Mouse (Mus musculus): ENCODE data around the gene Ly6g6d. TPM values are rescaled to one million over a fixed set of nuclear protein-coding genes. Genes with fewer than 3 reads are reported as not detected.

Ly6g6d gene
- polyA plus RNA-seq, 1 experiment from 2014 or later = not detected

Other genes with a start within 250 kb of the Ly6g6d start
- 3.5 TPM for gene Stk19, start 241.1 kb downstream of the Ly6g6d start, polyA plus RNA-seq (2014; fragmentation: Illumina TruSeq; extraction: RNeasy Lipid Tissue Mini Kit (QIAGEN cat#74804); ENCODE audit: low read depth, low replicate concordance)
- 3.6 TPM for gene Dxo, start 241.0 kb downstream of the Ly6g6d start, polyA plus RNA-seq (2014; fragmentation: Illumina TruSeq; extraction: RNeasy Lipid Tissue Mini Kit (QIAGEN cat#74804); ENCODE audit: low read depth, low replicate concordance)
- 3.2 TPM for gene Skiv2l, start 227.9 kb downstream of the Ly6g6d start, polyA plus RNA-seq (2014; fragmentation: Illumina TruSeq; extraction: RNeasy Lipid Tissue Mini Kit (QIAGEN cat#74804); ENCODE audit: low read depth, low replicate concordance)
- 1.5 TPM for gene Nelfe, start 227.7 kb downstream of the Ly6g6d start, polyA plus RNA-seq (2014; fragmentation: Illumina TruSeq; extraction: RNeasy Lipid Tissue Mini Kit (QIAGEN cat#74804); ENCODE audit: low read depth, low replicate concordance)
- 281 TPM for gene Cfb, start 215.5 kb downstream of the Ly6g6d start, polyA plus RNA-seq (2014; fragmentation: Illumina TruSeq; extraction: RNeasy Lipid Tissue Mini Kit (QIAGEN cat#74804); ENCODE audit: low read depth, low replicate concordance)
- gene Zbtb12, start 198.6 kb downstream of the Ly6g6d start, polyA plus RNA-seq (2014; fragmentation: Illumina TruSeq; extraction: RNeasy Lipid Tissue Mini Kit (QIAGEN cat#74804); ENCODE audit: low read depth, low replicate concordance) = 0.69 TPM
- 33.6 TPM for gene Gm20547, start 196.0 kb downstream of the Ly6g6d start, polyA plus RNA-seq (2014; fragmentation: Illumina TruSeq; extraction: RNeasy Lipid Tissue Mini Kit (QIAGEN cat#74804); ENCODE audit: low read depth, low replicate concordance)
- gene C2, start 179.8 kb downstream of the Ly6g6d start, polyA plus RNA-seq (2014; fragmentation: Illumina TruSeq; extraction: RNeasy Lipid Tissue Mini Kit (QIAGEN cat#74804); ENCODE audit: low read depth, low replicate concordance) = 24.6 TPM
- gene Ehmt2, start 179.6 kb downstream of the Ly6g6d start, polyA plus RNA-seq (2014; fragmentation: Illumina TruSeq; extraction: RNeasy Lipid Tissue Mini Kit (QIAGEN cat#74804); ENCODE audit: low read depth, low replicate concordance) = 7.4 TPM
- not detected for gene Slc44a4, start 163.6 kb downstream of the Ly6g6d start, polyA plus RNA-seq (2014; fragmentation: Illumina TruSeq; extraction: RNeasy Lipid Tissue Mini Kit (QIAGEN cat#74804); ENCODE audit: low read depth, low replicate concordance)
- 3.7 TPM for gene Neu1, start 146.8 kb downstream of the Ly6g6d start, polyA plus RNA-seq (2014; fragmentation: Illumina TruSeq; extraction: RNeasy Lipid Tissue Mini Kit (QIAGEN cat#74804); ENCODE audit: low read depth, low replicate concordance)
- gene Hspa1b, start 118.8 kb downstream of the Ly6g6d start, polyA plus RNA-seq (2014; fragmentation: Illumina TruSeq; extraction: RNeasy Lipid Tissue Mini Kit (QIAGEN cat#74804); ENCODE audit: low read depth, low replicate concordance) = 1.3 TPM
- not detected for gene Gm20481, start 108.2 kb downstream of the Ly6g6d start, polyA plus RNA-seq (2014; fragmentation: Illumina TruSeq; extraction: RNeasy Lipid Tissue Mini Kit (QIAGEN cat#74804); ENCODE audit: low read depth, low replicate concordance)
- gene Hspa1a, start 105.9 kb downstream of the Ly6g6d start, polyA plus RNA-seq (2014; fragmentation: Illumina TruSeq; extraction: RNeasy Lipid Tissue Mini Kit (QIAGEN cat#74804); ENCODE audit: low read depth, low replicate concordance) = not detected
- gene Hspa1l, start 105.4 kb downstream of the Ly6g6d start, polyA plus RNA-seq (2014; fragmentation: Illumina TruSeq; extraction: RNeasy Lipid Tissue Mini Kit (QIAGEN cat#74804); ENCODE audit: low read depth, low replicate concordance) = not detected
- gene Lsm2, start 96.2 kb downstream of the Ly6g6d start, polyA plus RNA-seq (2014; fragmentation: Illumina TruSeq; extraction: RNeasy Lipid Tissue Mini Kit (QIAGEN cat#74804); ENCODE audit: low read depth, low replicate concordance) = 12.7 TPM
- gene Vars, start 77.1 kb downstream of the Ly6g6d start, polyA plus RNA-seq (2014; fragmentation: Illumina TruSeq; extraction: RNeasy Lipid Tissue Mini Kit (QIAGEN cat#74804); ENCODE audit: low read depth, low replicate concordance) = 1.2 TPM
- gene Vwa7, start 61.5 kb downstream of the Ly6g6d start, polyA plus RNA-seq (2014; fragmentation: Illumina TruSeq; extraction: RNeasy Lipid Tissue Mini Kit (QIAGEN cat#74804); ENCODE audit: low read depth, low replicate concordance) = not detected
- not detected for gene Sapcd1, start 50.0 kb downstream of the Ly6g6d start, polyA plus RNA-seq (2014; fragmentation: Illumina TruSeq; extraction: RNeasy Lipid Tissue Mini Kit (QIAGEN cat#74804); ENCODE audit: low read depth, low replicate concordance)
- gene Msh5, start 31.3 kb downstream of the Ly6g6d start, polyA plus RNA-seq (2014; fragmentation: Illumina TruSeq; extraction: RNeasy Lipid Tissue Mini Kit (QIAGEN cat#74804); ENCODE audit: low read depth, low replicate concordance) = 1.1 TPM
- gene Clic1, start 28.1 kb downstream of the Ly6g6d start, polyA plus RNA-seq (2014; fragmentation: Illumina TruSeq; extraction: RNeasy Lipid Tissue Mini Kit (QIAGEN cat#74804); ENCODE audit: low read depth, low replicate concordance) = 5.7 TPM
- not detected for gene Ddah2, start 19.0 kb downstream of the Ly6g6d start, polyA plus RNA-seq (2014; fragmentation: Illumina TruSeq; extraction: RNeasy Lipid Tissue Mini Kit (QIAGEN cat#74804); ENCODE audit: low read depth, low replicate concordance)
- gene Ly6g6c, start 12.7 kb downstream of the Ly6g6d start, polyA plus RNA-seq (2014; fragmentation: Illumina TruSeq; extraction: RNeasy Lipid Tissue Mini Kit (QIAGEN cat#74804); ENCODE audit: low read depth, low replicate concordance) = not detected
- gene Mpig6b, start 11.9 kb downstream of the Ly6g6d start, polyA plus RNA-seq (2014; fragmentation: Illumina TruSeq; extraction: RNeasy Lipid Tissue Mini Kit (QIAGEN cat#74804); ENCODE audit: low read depth, low replicate concordance) = not detected
- gene Ly6g6e, start 1.2 kb downstream of the Ly6g6d start, polyA plus RNA-seq (2014; fragmentation: Illumina TruSeq; extraction: RNeasy Lipid Tissue Mini Kit (QIAGEN cat#74804); ENCODE audit: low read depth, low replicate concordance) = not detected
- gene Ly6g6f, start 7.5 kb upstream of the Ly6g6d start, polyA plus RNA-seq (2014; fragmentation: Illumina TruSeq; extraction: RNeasy Lipid Tissue Mini Kit (QIAGEN cat#74804); ENCODE audit: low read depth, low replicate concordance) = not detected
- 4.4 TPM for gene Abhd16a, start 11.2 kb upstream of the Ly6g6d start, polyA plus RNA-seq (2014; fragmentation: Illumina TruSeq; extraction: RNeasy Lipid Tissue Mini Kit (QIAGEN cat#74804); ENCODE audit: low read depth, low replicate concordance)
- gene Ly6g5c, start 30.2 kb upstream of the Ly6g6d start, polyA plus RNA-seq (2014; fragmentation: Illumina TruSeq; extraction: RNeasy Lipid Tissue Mini Kit (QIAGEN cat#74804); ENCODE audit: low read depth, low replicate concordance) = not detected
- not detected for gene Ly6g5b, start 37.4 kb upstream of the Ly6g6d start, polyA plus RNA-seq (2014; fragmentation: Illumina TruSeq; extraction: RNeasy Lipid Tissue Mini Kit (QIAGEN cat#74804); ENCODE audit: low read depth, low replicate concordance)
- gene Gpank1, start 43.4 kb upstream of the Ly6g6d start, polyA plus RNA-seq (2014; fragmentation: Illumina TruSeq; extraction: RNeasy Lipid Tissue Mini Kit (QIAGEN cat#74804); ENCODE audit: low read depth, low replicate concordance) = 1.4 TPM
- 97.4 TPM for gene Csnk2b, start 44.0 kb upstream of the Ly6g6d start, polyA plus RNA-seq (2014; fragmentation: Illumina TruSeq; extraction: RNeasy Lipid Tissue Mini Kit (QIAGEN cat#74804); ENCODE audit: low read depth, low replicate concordance)
- 1.3 TPM for gene D17H6S53E, start 48.3 kb upstream of the Ly6g6d start, polyA plus RNA-seq (2014; fragmentation: Illumina TruSeq; extraction: RNeasy Lipid Tissue Mini Kit (QIAGEN cat#74804); ENCODE audit: low read depth, low replicate concordance)
- gene Apom, start 54.0 kb upstream of the Ly6g6d start, polyA plus RNA-seq (2014; fragmentation: Illumina TruSeq; extraction: RNeasy Lipid Tissue Mini Kit (QIAGEN cat#74804); ENCODE audit: low read depth, low replicate concordance) = 85.5 TPM
- gene Bag6, start 57.1 kb upstream of the Ly6g6d start, polyA plus RNA-seq (2014; fragmentation: Illumina TruSeq; extraction: RNeasy Lipid Tissue Mini Kit (QIAGEN cat#74804); ENCODE audit: low read depth, low replicate concordance) = 5.2 TPM
- gene Prrc2a, start 86.8 kb upstream of the Ly6g6d start, polyA plus RNA-seq (2014; fragmentation: Illumina TruSeq; extraction: RNeasy Lipid Tissue Mini Kit (QIAGEN cat#74804); ENCODE audit: low read depth, low replicate concordance) = 3.7 TPM
- gene Aif1, start 98.0 kb upstream of the Ly6g6d start, polyA plus RNA-seq (2014; fragmentation: Illumina TruSeq; extraction: RNeasy Lipid Tissue Mini Kit (QIAGEN cat#74804); ENCODE audit: low read depth, low replicate concordance) = 7.5 TPM
- not detected for gene Lst1, start 110.4 kb upstream of the Ly6g6d start, polyA plus RNA-seq (2014; fragmentation: Illumina TruSeq; extraction: RNeasy Lipid Tissue Mini Kit (QIAGEN cat#74804); ENCODE audit: low read depth, low replicate concordance)
- gene Ltb, start 116.4 kb upstream of the Ly6g6d start, polyA plus RNA-seq (2014; fragmentation: Illumina TruSeq; extraction: RNeasy Lipid Tissue Mini Kit (QIAGEN cat#74804); ENCODE audit: low read depth, low replicate concordance) = not detected
- 0.26 TPM for gene Tnf, start 123.9 kb upstream of the Ly6g6d start, polyA plus RNA-seq (2014; fragmentation: Illumina TruSeq; extraction: RNeasy Lipid Tissue Mini Kit (QIAGEN cat#74804); ENCODE audit: low read depth, low replicate concordance)
- not detected for gene Lta, start 127.3 kb upstream of the Ly6g6d start, polyA plus RNA-seq (2014; fragmentation: Illumina TruSeq; extraction: RNeasy Lipid Tissue Mini Kit (QIAGEN cat#74804); ENCODE audit: low read depth, low replicate concordance)
- not detected for gene Gm16181, start 142.8 kb upstream of the Ly6g6d start, polyA plus RNA-seq (2014; fragmentation: Illumina TruSeq; extraction: RNeasy Lipid Tissue Mini Kit (QIAGEN cat#74804); ENCODE audit: low read depth, low replicate concordance)
- gene Atp6v1g2, start 155.6 kb upstream of the Ly6g6d start, polyA plus RNA-seq (2014; fragmentation: Illumina TruSeq; extraction: RNeasy Lipid Tissue Mini Kit (QIAGEN cat#74804); ENCODE audit: low read depth, low replicate concordance) = 2.6 TPM
- gene Nfkbil1, start 157.7 kb upstream of the Ly6g6d start, polyA plus RNA-seq (2014; fragmentation: Illumina TruSeq; extraction: RNeasy Lipid Tissue Mini Kit (QIAGEN cat#74804); ENCODE audit: low read depth, low replicate concordance) = 0.87 TPM
- gene Ddx39b, start 163.7 kb upstream of the Ly6g6d start, polyA plus RNA-seq (2014; fragmentation: Illumina TruSeq; extraction: RNeasy Lipid Tissue Mini Kit (QIAGEN cat#74804); ENCODE audit: low read depth, low replicate concordance) = 7.4 TPM
- 78.7 TPM for gene H2-D1, start 184.7 kb upstream of the Ly6g6d start, polyA plus RNA-seq (2014; fragmentation: Illumina TruSeq; extraction: RNeasy Lipid Tissue Mini Kit (QIAGEN cat#74804); ENCODE audit: low read depth, low replicate concordance)
- 18.4 TPM for gene H2-Q1, start 242.3 kb upstream of the Ly6g6d start, polyA plus RNA-seq (2014; fragmentation: Illumina TruSeq; extraction: RNeasy Lipid Tissue Mini Kit (QIAGEN cat#74804); ENCODE audit: low read depth, low replicate concordance)

Measured in liver, adult 10 weeks (tissue).